Mouse (Mus musculus) midbrain, embryonic 16.5 days (tissue): Measurements from ENCODE around the gene Kin. TPM values are rescaled to one million over a fixed set of nuclear protein-coding genes. Genes with fewer than 3 reads are reported as not detected.

ENCODE experiments used
- ATAC-seq: fragments of 200-750 bp; cut with Nextera tagmentation; 2 replicates; pipeline ENCODE4 v1.8.0; 2017; ENCODE audit warnings: moderate TSS enrichment
- H3K27ac ChIP-seq: fragments of 300-500 bp; sonication (generic); 2 replicates; pipeline ENCODE4 v1.5.1; 2014; ENCODE audit warnings: mild to moderate bottlenecking, low read length, mixed read lengths
- H3K27me3 ChIP-seq: fragments of 300-500 bp; sonication (generic); 2 replicates; pipeline ENCODE4 v1.6.1; 2014; ENCODE audit warnings: low read depth, low read length, mixed read lengths; ENCODE audit not compliant: control insufficient read depth, insufficient read depth
- H3K36me3 ChIP-seq: fragments of 300-500 bp; sonication (generic); 2 replicates; pipeline ENCODE4 v1.6.1; 2014; ENCODE audit warnings: mild to moderate bottlenecking, low read length, moderate library complexity, mixed read lengths; ENCODE audit not compliant: control insufficient read depth, insufficient read depth
- H3K4me1 ChIP-seq: fragments of 300-500 bp; sonication (generic); 2 replicates; pipeline ENCODE4 v1.6.1; 2014; ENCODE audit warnings: mild to moderate bottlenecking, low read length, mixed read lengths; ENCODE audit not compliant: control insufficient read depth, insufficient read depth
- H3K4me2 ChIP-seq: fragments of 300-500 bp; sonication (generic); 2 replicates; pipeline ENCODE4 v1.6.1; 2014; ENCODE audit warnings: mild to moderate bottlenecking, low read length, mixed read lengths
- H3K4me3 ChIP-seq: fragments of 300-500 bp; sonication (generic); 2 replicates; pipeline ENCODE4 v1.5.1; 2014; ENCODE audit warnings: low read depth, mild to moderate bottlenecking, low read length, moderate library complexity, mixed read lengths
- H3K9ac ChIP-seq: fragments of 300-500 bp; sonication (generic); 2 replicates; pipeline ENCODE4 v1.6.1; 2014; ENCODE audit warnings: low read depth, low read length, mixed read lengths
- H3K9me3 ChIP-seq: fragments of 300-500 bp; sonication (generic); replicated peaks from 2 replicates; pipeline ENCODE4 v1.6.1; 2014; ENCODE audit warnings: mild to moderate bottlenecking, low read length, mixed read lengths; ENCODE audit not compliant: control insufficient read depth, poor library complexity, severe bottlenecking
- WGBS: fragments of 180-500 bp; shearing (Covaris S2); extraction: QIAGEN DNeasy Blood & Tissue Kit; methylation state at CpG from one replicate; pipeline ENCODE4 v1.1.7; 2014; 5-methylcytosine and 5-hydroxymethylcytosine counted together
- polyA plus RNA-seq: library from polyadenylated mRNA; unstranded; fragments of >200 nt; fragmentation: Nextera tagmentation; extraction: Ambion mirVana; gene quantifications from 2 replicates; pipeline ENCODE4 v1.2.1, GENCODE M21; 2015

Kin gene
- polyA plus RNA-seq, 1 experiment from 2014 or later, result 27.4 TPM

DNA sequence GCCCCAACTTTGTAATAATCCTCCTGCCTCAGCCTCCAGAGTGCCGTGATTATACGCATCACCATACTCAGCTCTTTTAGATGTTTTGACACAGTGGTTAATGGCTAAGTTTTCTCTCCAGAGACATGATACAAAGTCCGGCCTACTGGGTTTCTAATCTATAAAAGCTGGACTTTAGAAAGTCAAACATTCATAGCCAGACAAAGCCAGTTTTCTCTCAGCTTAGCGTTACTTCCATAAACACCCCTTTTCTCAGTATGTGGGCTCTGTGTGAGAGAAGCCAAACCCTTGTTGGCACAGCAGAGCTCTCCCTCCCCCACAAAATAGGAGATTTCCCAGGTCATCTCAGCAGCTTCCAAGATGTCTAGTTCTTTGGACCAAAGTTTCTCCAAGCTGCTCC lies 48.2 kb downstream of the Kin start:
- Histone ChIP-seq H3K4me2 (no peak overlapping the region), H3K9ac (no peak overlapping the region), H3K4me1 (no peaks in the 10 kb centered on the region), H3K27ac (no peak overlapping the region), H3K4me3 (no peak overlapping the region), H3K27me3 (no peaks in the 10 kb centered on the region), H3K9me3 (no peaks in the 10 kb centered on the region), H3K36me3 (no peaks in the 10 kb centered on the region)
- 78% methylated on average over 4 of the region's 4 CpGs for WGBS
- ATAC-seq, result no peak

DNA sequence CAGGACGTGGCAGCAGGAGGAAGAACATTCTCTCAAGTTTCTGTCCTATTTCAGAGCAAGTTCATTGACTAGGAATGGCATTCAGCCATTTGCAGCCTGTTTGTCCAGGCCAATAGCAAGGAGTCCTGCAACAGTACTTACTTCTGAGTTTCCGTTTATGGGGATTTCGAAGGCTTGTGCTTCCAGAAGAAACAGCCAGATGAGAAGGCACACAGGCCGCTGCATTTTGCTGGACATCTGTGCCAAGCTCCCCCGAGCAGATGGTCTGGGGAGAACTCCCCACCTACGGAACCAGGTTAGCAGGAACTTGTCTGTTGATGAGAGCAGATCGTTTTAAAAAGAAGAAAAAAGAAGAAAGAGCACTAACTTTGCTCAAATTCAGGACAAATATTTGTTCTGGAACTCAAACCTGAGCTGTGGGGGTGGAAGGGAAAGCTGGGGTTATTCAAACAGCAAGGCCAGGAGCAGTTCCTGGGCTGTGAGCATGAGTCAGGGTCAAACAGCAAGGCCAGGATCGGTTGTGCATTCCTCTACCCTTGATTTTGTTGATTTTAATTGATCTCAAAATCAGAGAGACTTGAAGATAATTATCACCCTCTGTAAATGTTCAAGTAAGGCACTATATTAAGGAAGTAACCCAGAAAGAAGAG lies 50.1 kb downstream of the Kin start:
- Histone ChIP-seq H3K4me2 (no peak overlapping the region), H3K9me3 (no peaks in the 10 kb centered on the region), H3K27me3 (no peaks in the 10 kb centered on the region), H3K4me1 (no peaks in the 10 kb centered on the region), H3K4me3 (no peak overlapping the region), H3K36me3 (no peaks in the 10 kb centered on the region), H3K9ac (no peak overlapping the region), H3K27ac (no peak overlapping the region)
- 78% methylated on average over 8 of the region's 8 CpGs for WGBS
- ATAC-seq, result no peak

DNA sequence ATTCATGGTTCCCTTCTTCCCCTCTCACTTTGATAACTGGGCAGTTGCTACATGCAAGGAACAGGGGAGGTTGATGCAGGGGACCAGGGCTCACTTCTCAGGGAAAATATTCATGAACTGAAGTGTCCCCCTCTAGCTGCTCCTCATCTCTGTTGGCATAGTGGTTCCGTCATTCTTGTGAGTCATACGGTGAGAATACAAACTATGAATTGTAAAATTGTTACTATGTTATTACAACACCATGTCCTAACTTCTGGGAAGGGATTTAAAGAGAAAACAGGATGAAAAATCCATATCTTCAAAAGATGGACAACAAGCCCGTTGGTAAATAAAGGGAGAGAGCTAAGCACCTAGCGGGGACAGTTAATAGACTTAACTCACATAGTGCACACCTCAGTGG lies 50.9 kb downstream of the Kin start, which contains the start of gene Itih2:
Gene Itih2, minus strand, starts transcription at position 101 of the 400 bp plus-strand sequence.
- 86% methylated on average over 4 of the region's 4 CpGs for WGBS
- Histone ChIP-seq H3K27me3 (no peaks in the 10 kb centered on the region), H3K4me2 (no peak within 1 kb of the TSS), H3K9me3 (no peaks in the 10 kb centered on the region), H3K4me3 (no peak within 1 kb of the TSS), H3K4me1 (no peaks in the 10 kb centered on the region), H3K9ac (no peak within 1 kb of the TSS), H3K27ac (no peak within 1 kb of the TSS), H3K36me3 (no peaks in the 10 kb centered on the region)
- no peak for ATAC-seq

DNA sequence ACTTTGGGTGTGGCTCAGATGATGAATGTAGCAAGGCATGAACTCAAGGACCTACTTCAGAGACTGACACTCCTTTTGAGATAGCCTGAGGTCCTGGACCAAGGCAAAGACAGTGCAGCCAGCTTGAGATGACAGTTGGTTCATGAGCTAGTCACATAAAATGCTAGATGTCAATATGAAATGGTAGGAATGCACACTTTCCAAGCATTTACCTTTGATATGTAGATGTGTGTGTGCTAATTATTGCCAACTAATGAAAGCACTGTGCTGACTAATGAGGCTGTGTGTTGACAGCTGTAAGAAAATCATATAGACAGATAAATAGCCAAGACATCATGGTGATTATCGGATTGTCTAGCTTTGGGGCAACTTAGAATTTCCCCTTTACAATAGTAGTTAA lies 51.7 kb downstream of the Kin start:
- ATAC-seq, result no peak
- no peaks in the 10 kb centered on the region for H3K36me3 ChIP-seq
- no peaks in the 10 kb centered on the region for H3K27me3 ChIP-seq
- H3K4me3 ChIP-seq, result no peak overlapping the region
- H3K4me1 ChIP-seq, result no peaks in the 10 kb centered on the region
- WGBS, result 90% methylated on average over 1 of the region's 1 CpGs
- no peak overlapping the region for H3K27ac ChIP-seq
- no peaks in the 10 kb centered on the region for H3K9me3 ChIP-seq
- no peak overlapping the region for H3K9ac ChIP-seq
- H3K4me2 ChIP-seq, result no peak overlapping the region

DNA sequence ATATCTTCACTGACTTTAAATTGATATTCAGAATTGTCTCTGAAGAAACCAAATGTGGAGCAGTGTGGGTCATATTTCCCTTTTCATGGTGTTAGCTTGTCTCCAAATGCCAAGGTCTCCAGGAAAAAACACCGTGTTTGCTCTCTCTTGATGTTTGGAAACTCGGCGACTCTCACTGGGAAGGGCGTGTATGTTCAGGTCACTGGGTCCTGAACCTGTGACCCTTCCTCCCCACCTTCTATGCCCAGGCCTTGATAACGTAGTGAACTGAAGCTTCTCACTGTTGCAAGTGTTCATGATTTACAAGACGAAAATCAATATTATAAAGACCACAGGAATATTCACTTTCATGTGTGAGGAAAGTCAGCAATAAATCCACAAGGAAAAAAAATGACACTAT lies 53.5 kb downstream of the Kin start:
- Histone ChIP-seq H3K9ac (no peak overlapping the region), H3K4me1 (no peaks in the 10 kb centered on the region), H3K9me3 (no peaks in the 10 kb centered on the region), H3K4me3 (no peak overlapping the region), H3K36me3 (no peaks in the 10 kb centered on the region), H3K4me2 (no peak overlapping the region), H3K27me3 (no peaks in the 10 kb centered on the region), H3K27ac (no peak overlapping the region)
- ATAC-seq, result no peak
- WGBS, result 76% methylated on average over 6 of the region's 6 CpGs

DNA sequence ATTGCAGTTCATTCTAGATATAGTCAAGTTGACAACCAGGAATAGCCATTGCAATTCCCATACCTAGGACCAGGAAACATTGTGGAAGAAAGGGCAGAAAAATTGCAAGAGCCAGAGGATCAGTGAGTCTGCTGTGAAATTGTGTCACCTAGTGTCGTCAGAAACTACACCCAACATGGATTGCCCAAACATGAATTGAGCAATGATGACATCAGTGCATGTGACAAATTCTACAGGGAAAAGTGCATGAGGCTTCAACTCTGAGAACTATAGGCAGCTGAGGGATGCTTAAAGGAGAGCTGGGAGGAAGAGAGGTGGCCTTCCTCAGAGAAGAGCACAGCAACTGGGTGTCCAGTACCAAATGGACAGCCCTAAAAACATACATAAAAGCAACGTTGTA lies 56.9 kb downstream of the Kin start:
- H3K27ac ChIP-seq, result no peak overlapping the region
- no peaks in the 10 kb centered on the region; the same call in 1 of the 2 replicates for H3K27me3 ChIP-seq
- H3K4me2 ChIP-seq, result no peak overlapping the region
- ATAC-seq, result no peak
- H3K4me1 ChIP-seq, result no peaks in the 10 kb centered on the region
- no peak overlapping the region for H3K4me3 ChIP-seq
- no peaks in the 10 kb centered on the region for H3K36me3 ChIP-seq
- no peaks in the 10 kb centered on the region for H3K9me3 ChIP-seq
- H3K9ac ChIP-seq, result no peak overlapping the region
- WGBS, result 75% methylated on average over 2 of the region's 2 CpGs

DNA sequence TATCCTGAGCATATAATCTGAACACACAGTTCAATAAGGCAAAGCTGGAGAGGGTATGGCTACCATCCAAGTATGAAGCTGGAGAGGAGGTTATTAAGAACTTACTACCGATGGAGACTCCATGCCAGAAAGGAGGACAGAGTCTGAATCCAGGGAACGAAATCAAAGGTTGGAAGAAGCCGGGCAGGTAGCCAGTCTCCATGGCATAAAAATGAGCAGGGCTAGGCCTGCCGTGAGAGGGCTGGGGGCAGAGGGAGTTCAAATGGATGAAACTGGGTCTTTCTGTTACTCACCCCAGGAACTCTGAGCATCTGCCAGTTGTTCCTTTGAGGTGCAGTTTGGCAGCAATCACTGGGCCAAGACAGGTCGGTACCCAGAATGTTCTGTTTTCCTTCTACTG lies 60.1 kb downstream of the Kin start:
- no peaks in the 10 kb centered on the region for H3K36me3 ChIP-seq
- no peaks in the 10 kb centered on the region for H3K9me3 ChIP-seq
- H3K27me3 ChIP-seq, result no peaks in the 10 kb centered on the region; the same call in 1 of the 2 replicates
- no peak overlapping the region for H3K4me3 ChIP-seq
- H3K4me2 ChIP-seq, result no peak overlapping the region
- no peaks in the 10 kb centered on the region for H3K4me1 ChIP-seq
- no peak overlapping the region for H3K9ac ChIP-seq
- 67% methylated on average over 5 of the region's 5 CpGs for WGBS
- no peak overlapping the region for H3K27ac ChIP-seq
- ATAC-seq, result no peak

Other genes starting within 250 kb of the Kin start
- gene 4930412O13Rik, start 199.3 kb upstream of the Kin start, polyA plus RNA-seq, result 1.1 and 1.6 TPM in 2 replicates
- gene 9230102O04Rik, start 191.1 kb upstream of the Kin start, polyA plus RNA-seq, result 2.3 and 4.0 TPM in 2 replicates
- gene Gata3, start 190.6 kb upstream of the Kin start, polyA plus RNA-seq, result 84.5 and 92.5 TPM in 2 replicates
- gene Taf3, start 32.0 kb upstream of the Kin start, polyA plus RNA-seq, result 13.8 and 13.9 TPM in 2 replicates
- 534 and 572 TPM in 2 replicates for gene Atp5c1, start 83 bp upstream of the Kin start, polyA plus RNA-seq
- gene Itih2, start 50.8 kb downstream of the Kin start, polyA plus RNA-seq, result 2.7 and 3.0 TPM in 2 replicates
- gene Itih5, start 73.0 kb downstream of the Kin start, polyA plus RNA-seq, result 5.8 and 6.5 TPM in 2 replicates